Mouse (Mus musculus): ENCODE measurements around the gene Mlana. TPM values are rescaled to one million over a fixed set of nuclear protein-coding genes. Genes with fewer than 3 reads are reported as not detected.

The Mlana gene
- total and polyA plus RNA-seq, 3 experiments, result not detected

- DNase-seq (ENCODE audit: low spot score), result no peak
- H3K4me3 ChIP-seq (ENCODE audit: low read depth, low read length), result no peak overlapping the region
- no peak for TF ChIP-seq GATA1 (IDR thresholded peaks at IDR 0.05; ENCODE audit: borderline replicate concordance, low read length)
- H3K9me3 ChIP-seq (replicated peaks), result peaks cover 18% of the 10 kb centered on the region
- no peaks in the 10 kb centered on the region for H3K36me3 ChIP-seq (replicated peaks)
- peaks cover 3% of the 10 kb centered on the region; the same call in 1 of the 2 replicates for H3K4me1 ChIP-seq (ENCODE audit: insufficient read depth, low read depth, low read length)
- ATAC-seq (ENCODE audit: extremely low read depth, insufficient number of reproducible peaks, low FRiP score, poor library complexity, severe bottlenecking), result no peak
- peaks cover 5% of the 10 kb centered on the region; the same call in 1 of the 2 replicates for H3K27me3 ChIP-seq (ENCODE audit: insufficient read depth, low read length)
These were observed 19.3 kb upstream of the Mlana start for GRCm38 (mm10) chr19:29678181-29678778.

- TF ChIP-seq CTCF (IDR thresholded peaks at IDR 0.05; ENCODE audit: low read depth, low read length) (no peak), TAL1 (conservative IDR thresholded peaks at IDR 0.05; ENCODE audit: low read depth, low read length) (no peak), GATA1 (IDR thresholded peaks at IDR 0.05; ENCODE audit: borderline replicate concordance, low read length) (no peak), GATA2 (IDR thresholded peaks at IDR 0.05; ENCODE audit: borderline replicate concordance, low read depth, low read length) (no peak), POLR2AphosphoS5 (IDR thresholded peaks at IDR 0.05; ENCODE audit: insufficient replicate concordance, low read depth, low read length) (no peak)
- DNase-seq (ENCODE audit: low spot score) (no peak), ATAC-seq (ENCODE audit: extremely low read depth, insufficient number of reproducible peaks, low FRiP score, poor library complexity, severe bottlenecking) (peak; percentile 49)
- no peaks in the 10 kb centered on the region for H3K27me3 ChIP-seq (ENCODE audit: insufficient read depth, low read length)
- peaks cover 39% of the 10 kb centered on the region for H3K9me3 ChIP-seq (replicated peaks)
- peaks cover under 1% of the 10 kb centered on the region; the same call in 1 of the 2 replicates for H3K4me1 ChIP-seq (ENCODE audit: insufficient read depth, low read depth, low read length)
- H3K4me3 ChIP-seq (ENCODE audit: low read depth, low read length), result no peak overlapping the region
- no peaks in the 10 kb centered on the region for H3K36me3 ChIP-seq (replicated peaks)
These were observed 17.2 kb upstream of the Mlana start for GRCm38 (mm10) chr19:29680182-29681152.

GRCm38 (mm10) chr19:29683844-29684540 is 13.6 kb upstream of the Mlana start:
- H3K4me1 ChIP-seq (ENCODE audit: insufficient read depth, low read depth, low read length), result no peaks in the 10 kb centered on the region
- no peaks in the 10 kb centered on the region for H3K27me3 ChIP-seq (ENCODE audit: insufficient read depth, low read length)
- TF ChIP-seq TAL1 (conservative IDR thresholded peaks at IDR 0.05; ENCODE audit: low read depth, low read length) (no peak), GATA1 (IDR thresholded peaks at IDR 0.05; ENCODE audit: borderline replicate concordance, low read length) (no peak), POLR2AphosphoS5 (IDR thresholded peaks at IDR 0.05; ENCODE audit: insufficient replicate concordance, low read depth, low read length) (no peak), CTCF (IDR thresholded peaks at IDR 0.05; ENCODE audit: low read depth, low read length) (0 out of 2 replicates have a peak, but pooled peaks have one; percentile 19), GATA2 (IDR thresholded peaks at IDR 0.05; ENCODE audit: borderline replicate concordance, low read depth, low read length) (no peak)
- H3K9me3 ChIP-seq (replicated peaks), result peaks cover 44% of the 10 kb centered on the region
- peak; percentile 12 for DNase-seq (ENCODE audit: low spot score)
- no peaks in the 10 kb centered on the region for H3K36me3 ChIP-seq (replicated peaks)
- no peak for ATAC-seq (ENCODE audit: extremely low read depth, insufficient number of reproducible peaks, low FRiP score, poor library complexity, severe bottlenecking)
- no peak overlapping the region for H3K4me3 ChIP-seq (ENCODE audit: low read depth, low read length)

- Histone ChIP-seq H3K4me1 (ENCODE audit: insufficient read depth, low read depth, low read length) (0 out of 2 replicates have a peak, but pooled peaks cover 5% of the 10 kb centered on the region), H3K9me3 (replicated peaks) (no peaks in the 10 kb centered on the region; the same call in 1 of the 2 replicates), H3K27me3 (ENCODE audit: insufficient read depth, low read length) (no peaks in the 10 kb centered on the region), H3K4me3 (ENCODE audit: low read depth, low read length) (no peak overlapping the region), H3K36me3 (replicated peaks) (no peaks in the 10 kb centered on the region)
- no peak for DNase-seq (ENCODE audit: low spot score)
- no peak for ATAC-seq (ENCODE audit: extremely low read depth, insufficient number of reproducible peaks, low FRiP score, poor library complexity, severe bottlenecking)
- TF ChIP-seq GATA2 (IDR thresholded peaks at IDR 0.05; ENCODE audit: borderline replicate concordance, low read depth, low read length) (no peak), GATA1 (IDR thresholded peaks at IDR 0.05; ENCODE audit: borderline replicate concordance, low read length) (no peak), TAL1 (conservative IDR thresholded peaks at IDR 0.05; ENCODE audit: low read depth, low read length) (no peak), CTCF (IDR thresholded peaks at IDR 0.05; ENCODE audit: low read depth, low read length) (no peak), POLR2AphosphoS5 (IDR thresholded peaks at IDR 0.05; ENCODE audit: insufficient replicate concordance, low read depth, low read length) (no peak)
These were observed 2.6 kb upstream of the Mlana start for GRCm38 (mm10) chr19:29695071-29695470.

- no peaks in the 10 kb centered on the region; the same call in 1 of the 2 replicates for H3K9me3 ChIP-seq (replicated peaks)
- no peaks in the 10 kb centered on the region for H3K27me3 ChIP-seq (ENCODE audit: insufficient read depth, low read length)
- TF ChIP-seq GATA1 (IDR thresholded peaks at IDR 0.05; ENCODE audit: borderline replicate concordance, low read length) (no peak), GATA2 (IDR thresholded peaks at IDR 0.05; ENCODE audit: borderline replicate concordance, low read depth, low read length) (no peak), POLR2AphosphoS5 (IDR thresholded peaks at IDR 0.05; ENCODE audit: insufficient replicate concordance, low read depth, low read length) (no peak), TAL1 (conservative IDR thresholded peaks at IDR 0.05; ENCODE audit: low read depth, low read length) (no peak), CTCF (IDR thresholded peaks at IDR 0.05; ENCODE audit: low read depth, low read length) (no peak)
- no peak overlapping the region for H3K4me3 ChIP-seq (ENCODE audit: low read depth, low read length)
- 0 out of 2 replicates have a peak, but pooled peaks cover 5% of the 10 kb centered on the region for H3K4me1 ChIP-seq (ENCODE audit: insufficient read depth, low read depth, low read length)
- no peak for ATAC-seq (ENCODE audit: extremely low read depth, insufficient number of reproducible peaks, low FRiP score, poor library complexity, severe bottlenecking)
- no peak for DNase-seq (ENCODE audit: low spot score)
- H3K36me3 ChIP-seq (replicated peaks), result no peaks in the 10 kb centered on the region
These were observed 1.3 kb upstream of the Mlana start for GRCm38 (mm10) chr19:29696309-29696708.
